Mouse (Mus musculus) myocyte (in vitro differentiated cells): Measurements from ENCODE around the gene Defb13.

Experiments
- CEBPB ChIP-seq: IDR thresholded peaks from 2 replicates; pipeline ENCODE4 v1.6.1; 2011; ENCODE audit warnings: mild to moderate bottlenecking, moderate library complexity; ENCODE audit not compliant: poor library complexity, insufficient read depth, severe bottlenecking
- E2F4 ChIP-seq: IDR thresholded peaks from one replicate; pipeline ENCODE4 v1.6.1; 2011; ENCODE audit warnings: mild to moderate bottlenecking, control low read depth, moderate library complexity; ENCODE audit not compliant: insufficient read depth
- MAX ChIP-seq: IDR thresholded peaks from one replicate; pipeline ENCODE4 v1.6.1; 2011; ENCODE audit warnings: low read depth, mild to moderate bottlenecking, control low read depth
- MYOD1 ChIP-seq, 3 experiments: IDR thresholded peaks; one replicate each; pipeline ENCODE4 v1.6.1; 2011; ENCODE audit warnings: control low read depth in 2 of 3, low read depth in 2 of 3, mild to moderate bottlenecking in 2 of 3, moderate library complexity in 1 of 3; ENCODE audit not compliant: insufficient read length in 2 of 3, control insufficient read depth in 1 of 3
- MYOG ChIP-seq, 3 experiments: IDR thresholded peaks; one replicate each; pipeline ENCODE4 v1.6.1; 2011; ENCODE audit warnings: control low read depth in 2 of 3, low read depth in 2 of 3, mild to moderate bottlenecking in 2 of 3; ENCODE audit not compliant: insufficient read length in 2 of 3, control insufficient read depth in 1 of 3, insufficient read depth in 1 of 3
- POLR2A ChIP-seq: IDR thresholded peaks from one replicate; pipeline ENCODE4 v1.6.1; 2011; ENCODE audit warnings: low read depth, mild to moderate bottlenecking, control low read depth, moderate library complexity; ENCODE audit not compliant: insufficient read length
- POLR2AphosphoS2 ChIP-seq: IDR thresholded peaks from one replicate; pipeline ENCODE4 v1.6.1; 2011; ENCODE audit warnings: low read depth, control low read depth; ENCODE audit not compliant: insufficient read length
- REST ChIP-seq: IDR thresholded peaks from one replicate; pipeline ENCODE4 v1.6.1; 2011; ENCODE audit warnings: mild to moderate bottlenecking, control low read depth, moderate library complexity; ENCODE audit not compliant: insufficient read depth, insufficient read length
- TCF12 ChIP-seq: IDR thresholded peaks from one replicate; pipeline ENCODE4 v1.6.1; 2011; ENCODE audit warnings: mild to moderate bottlenecking, control low read depth; ENCODE audit not compliant: poor library complexity, insufficient read depth, severe bottlenecking
- TCF3 ChIP-seq: IDR thresholded peaks from one replicate; pipeline ENCODE4 v1.6.1; 2011; ENCODE audit warnings: low read depth, control low read depth; ENCODE audit not compliant: insufficient read length
- USF1 ChIP-seq: IDR thresholded peaks from one replicate; pipeline ENCODE4 v1.6.1; 2011; ENCODE audit warnings: low read depth, mild to moderate bottlenecking, control low read depth, moderate library complexity

GRCm38 (mm10) chr8:21992184-21992583 lies 45.6 kb downstream of the Defb13 start:
- TF ChIP-seq MAX (no peak), TCF3 (no peak), MYOD1 (IDR thresholded peaks at IDR 0.05; ENCODE audit: control insufficient read depth in 1 of 3, insufficient read length in 2 of 3, low read depth in 2 of 3) (no peak), POLR2A (no peak), E2F4 (no peak), USF1 (no peak), TCF12 (no peak), MYOG (IDR thresholded peaks at IDR 0.05; ENCODE audit: control insufficient read depth in 1 of 3, insufficient read depth in 1 of 3, insufficient read length in 2 of 3, low read depth in 2 of 3) (no peak), REST (no peak), POLR2AphosphoS2 (no peak), CEBPB (no peak)
